In the genomic region with DNA sequence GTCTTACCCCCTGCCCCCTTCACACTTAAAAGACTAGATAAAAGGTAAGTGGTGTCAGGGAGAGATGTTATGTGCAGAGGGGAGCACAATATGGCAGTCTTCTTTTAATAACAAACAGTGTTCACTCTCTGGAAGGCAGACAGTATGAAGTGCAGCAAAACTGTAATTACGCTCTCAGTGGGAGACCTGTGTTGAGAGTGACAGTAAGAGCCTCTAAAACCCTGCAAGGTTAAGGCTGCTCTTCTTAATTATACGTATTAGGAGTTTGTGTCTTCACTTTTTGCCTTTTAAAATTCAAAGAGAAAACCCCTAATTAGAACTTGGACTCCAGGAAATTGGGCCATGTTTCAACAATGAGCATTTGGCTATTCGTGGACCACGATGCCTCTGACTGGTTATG, we compare ENCODE assay signal across 13 mouse cellular contexts.
"Had no signal": no experiment of that assay in that cellular context is flagged by ENCODE, and none has a peak within 500 bp of the region (broad histone marks: within the 10 kb centered on the region; RNA-seq: fewer than 3 reads in every experiment).

No protein-coding gene starts in this region.

- H3K4me2 ChIP-seq: limb, embryonic 15.5 days; liver, embryonic 12.5 days; lung, embryonic 14.5 days; stomach, embryonic 15.5 days had no signal

- H3K36me3 ChIP-seq: limb, embryonic 15.5 days; liver, embryonic 12.5 days; midbrain, embryonic 10.5 days; stomach, embryonic 15.5 days had no signal

- H3K9me3 ChIP-seq: limb, embryonic 15.5 days; liver, embryonic 12.5 days; midbrain, embryonic 10.5 days; stomach, embryonic 15.5 days had no signal

- DNase-seq: kidney, postnatal 4 days; lung, embryonic 14.5 days; lung, postnatal 10 days; lung, postnatal 4 days; midbrain, embryonic 14.5 days; right cerebral cortex, postnatal 14 days; thymus, adult 2 months; thymus, postnatal 36 days had no signal

- H3K9ac ChIP-seq: limb, embryonic 15.5 days; liver, embryonic 12.5 days; lung, embryonic 14.5 days; stomach, embryonic 15.5 days had no signal

- H3K4me3 ChIP-seq: layer of hippocampus, adult 2 months; limb, embryonic 15.5 days; liver, embryonic 12.5 days; midbrain, embryonic 10.5 days; stomach, embryonic 15.5 days had no signal

- H3K27ac ChIP-seq: layer of hippocampus, adult 2 months; limb, embryonic 15.5 days; liver, embryonic 12.5 days; midbrain, embryonic 10.5 days; stomach, embryonic 15.5 days had no signal

- H3K27me3 ChIP-seq: limb, embryonic 15.5 days; liver, embryonic 12.5 days; stomach, embryonic 15.5 days had no signal

- H3K4me1 ChIP-seq: liver, embryonic 12.5 days had no signal

- ATAC-seq: liver, embryonic 12.5 days had no signal
